Mouse (Mus musculus): ENCODE measurements around the gene AI413582. TPM values are rescaled to one million over a fixed set of nuclear protein-coding genes. Genes with fewer than 3 reads are reported as not detected.

The AI413582 gene
- total RNA-seq, 2 experiments from 2014 or later = 65.6 to 65.9 TPM

- DNase-seq (ENCODE audit: low spot score in 2 of 2) = no peak
Observed at GRCm38 (mm10) chr17:27580392-27581068, 15.0 kb upstream of the AI413582 start.

GRCm38 (mm10) chr17:27579816-27580215 is 14.3 kb upstream of the AI413582 start:
- DNase-seq (ENCODE audit: low spot score in 2 of 2) = no peak

GRCm38 (mm10) chr17:27578487-27578886 is 12.9 kb upstream of the AI413582 start:
- DNase-seq (ENCODE audit: low spot score in 2 of 2) = peak in 1 of 2 experiments; percentile 72

GRCm38 (mm10) chr17:27577468-27577867 is 11.9 kb upstream of the AI413582 start:
- no peak for DNase-seq (ENCODE audit: low spot score in 2 of 2)

GRCm38 (mm10) chr17:27576056-27576455 is 10.5 kb upstream of the AI413582 start:
- no peak for DNase-seq (ENCODE audit: low spot score in 2 of 2)

GRCm38 (mm10) chr17:27575116-27575776 is 9.7 kb upstream of the AI413582 start:
- no peak for DNase-seq (ENCODE audit: low spot score in 2 of 2)

GRCm38 (mm10) chr17:27574470-27575115 is 9.0 kb upstream of the AI413582 start:
- DNase-seq (ENCODE audit: low spot score in 2 of 2) = peak; percentile 69 to 81

GRCm38 (mm10) chr17:27573772-27574320 is 8.3 kb upstream of the AI413582 start:
- DNase-seq (ENCODE audit: low spot score in 2 of 2) = no peak

- no peak for DNase-seq (ENCODE audit: low spot score in 2 of 2)
Observed at GRCm38 (mm10) chr17:27571315-27571714, 5.8 kb upstream of the AI413582 start.

- DNase-seq (ENCODE audit: low spot score in 2 of 2) = no peak
Observed at GRCm38 (mm10) chr17:27568228-27568627, 2.7 kb upstream of the AI413582 start.

GRCm38 (mm10) chr17:27565942-27566267 is 349 bp upstream of the AI413582 start:
- no peak for DNase-seq (ENCODE audit: low spot score in 2 of 2)

GRCm38 (mm10) chr17:27564391-27565162 is 979 bp downstream of the AI413582 start:
- no peak for DNase-seq (ENCODE audit: low spot score in 2 of 2)

GRCm38 (mm10) chr17:27563771-27564244 is 1.7 kb downstream of the AI413582 start:
- DNase-seq (ENCODE audit: low spot score in 2 of 2) = no peak

GRCm38 (mm10) chr17:27561809-27562526 is 3.6 kb downstream of the AI413582 start:
- DNase-seq (ENCODE audit: low spot score in 2 of 2) = no peak

GRCm38 (mm10) chr17:27560926-27561480 is 4.6 kb downstream of the AI413582 start:
- no peak for DNase-seq (ENCODE audit: low spot score in 2 of 2)

- DNase-seq (ENCODE audit: low spot score in 2 of 2) = no peak
Observed at GRCm38 (mm10) chr17:27559596-27559995, 6.0 kb downstream of the AI413582 start.

GRCm38 (mm10) chr17:27558845-27559244 is 6.7 kb downstream of the AI413582 start:
- DNase-seq (ENCODE audit: low spot score in 2 of 2) = no peak

- no peak for DNase-seq (ENCODE audit: low spot score in 2 of 2)
Observed at GRCm38 (mm10) chr17:27557927-27558661, 7.5 kb downstream of the AI413582 start.

GRCm38 (mm10) chr17:27557181-27557926 is 8.2 kb downstream of the AI413582 start:
- DNase-seq (ENCODE audit: low spot score in 2 of 2) = no peak
